Mouse (Mus musculus) cerebellum, adult 9-10 months (tissue): ENCODE measurements around the gene Camkmt.

Experiments used
- DNase-seq: peaks from one replicate; pipeline ENCODE4 v3.0.0; 2022

The Camkmt gene

GRCm38 (mm10) chr17:85469776-85470175, 379.4 kb downstream of the Camkmt start:
- DNase-seq: no peak

GRCm38 (mm10) chr17:85472687-85473202, 382.4 kb downstream of the Camkmt start:
- no peak for DNase-seq

DNA sequence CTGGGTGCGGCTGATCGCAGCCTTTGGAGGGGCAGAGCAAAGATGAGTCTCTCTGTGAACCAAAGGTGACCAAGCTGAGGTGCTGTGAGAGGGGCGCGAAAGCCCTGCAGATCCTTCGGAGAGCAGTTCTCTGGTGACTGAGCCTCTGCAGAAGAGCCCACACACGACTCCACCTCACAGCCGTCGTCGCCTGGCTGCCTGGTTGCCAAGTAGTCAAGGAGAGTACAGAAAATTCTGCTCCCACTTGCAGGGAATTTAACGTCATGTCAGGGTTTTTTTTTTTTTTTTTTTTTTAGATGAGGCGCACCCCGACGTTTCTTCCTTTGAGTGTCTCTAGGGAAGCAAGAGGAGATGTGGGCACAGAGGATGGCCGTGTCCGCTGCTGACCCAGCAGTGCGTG, 382.9 kb downstream of the Camkmt start:
- no peak for DNase-seq

DNA sequence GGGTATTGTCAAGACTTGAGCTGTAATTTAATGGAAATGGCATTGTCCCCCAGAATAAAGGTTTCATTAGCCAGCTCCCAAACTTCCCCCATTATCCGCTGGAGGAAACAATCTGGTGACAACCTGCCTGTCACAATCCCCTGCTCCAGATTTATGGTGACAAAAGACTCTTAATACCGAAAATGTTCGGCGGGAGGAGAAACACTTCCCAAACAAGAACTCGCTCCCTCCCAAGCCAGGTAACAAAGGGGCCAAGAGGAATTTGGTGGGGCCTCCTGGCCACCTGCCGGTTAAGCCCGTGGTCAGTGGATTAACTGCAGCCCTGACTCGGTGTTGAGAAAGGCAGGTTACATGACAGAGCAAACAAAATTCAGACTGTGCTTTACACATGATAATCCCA, 383.5 kb downstream of the Camkmt start:
- no peak for DNase-seq

- no peak for DNase-seq
These were observed 390.9 kb downstream of the Camkmt start for GRCm38 (mm10) chr17:85481241-85481640.

GRCm38 (mm10) chr17:85483086-85483485, 392.7 kb downstream of the Camkmt start:
- no peak for DNase-seq

- DNase-seq: no peak
These were observed 393.7 kb downstream of the Camkmt start for GRCm38 (mm10) chr17:85484015-85484414.

DNA sequence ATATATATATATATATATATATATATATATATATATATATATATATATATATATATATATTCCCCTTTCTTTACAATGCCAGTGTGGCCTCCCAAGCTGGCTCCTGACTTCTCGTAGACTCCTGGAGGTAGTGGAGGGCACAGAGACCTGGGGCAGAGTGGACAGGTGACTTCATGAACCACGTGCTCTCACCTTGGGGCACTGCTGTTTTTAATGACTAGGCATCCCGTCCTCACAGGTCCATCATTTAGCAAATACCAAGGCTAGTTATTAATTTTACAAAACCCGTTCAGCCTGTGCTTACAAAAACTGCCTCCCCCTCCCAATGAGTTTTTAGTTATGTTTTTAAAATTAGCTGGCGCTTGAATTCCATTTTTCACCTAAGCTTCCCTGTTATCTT, 394.2 kb downstream of the Camkmt start:
- DNase-seq: no peak

DNA sequence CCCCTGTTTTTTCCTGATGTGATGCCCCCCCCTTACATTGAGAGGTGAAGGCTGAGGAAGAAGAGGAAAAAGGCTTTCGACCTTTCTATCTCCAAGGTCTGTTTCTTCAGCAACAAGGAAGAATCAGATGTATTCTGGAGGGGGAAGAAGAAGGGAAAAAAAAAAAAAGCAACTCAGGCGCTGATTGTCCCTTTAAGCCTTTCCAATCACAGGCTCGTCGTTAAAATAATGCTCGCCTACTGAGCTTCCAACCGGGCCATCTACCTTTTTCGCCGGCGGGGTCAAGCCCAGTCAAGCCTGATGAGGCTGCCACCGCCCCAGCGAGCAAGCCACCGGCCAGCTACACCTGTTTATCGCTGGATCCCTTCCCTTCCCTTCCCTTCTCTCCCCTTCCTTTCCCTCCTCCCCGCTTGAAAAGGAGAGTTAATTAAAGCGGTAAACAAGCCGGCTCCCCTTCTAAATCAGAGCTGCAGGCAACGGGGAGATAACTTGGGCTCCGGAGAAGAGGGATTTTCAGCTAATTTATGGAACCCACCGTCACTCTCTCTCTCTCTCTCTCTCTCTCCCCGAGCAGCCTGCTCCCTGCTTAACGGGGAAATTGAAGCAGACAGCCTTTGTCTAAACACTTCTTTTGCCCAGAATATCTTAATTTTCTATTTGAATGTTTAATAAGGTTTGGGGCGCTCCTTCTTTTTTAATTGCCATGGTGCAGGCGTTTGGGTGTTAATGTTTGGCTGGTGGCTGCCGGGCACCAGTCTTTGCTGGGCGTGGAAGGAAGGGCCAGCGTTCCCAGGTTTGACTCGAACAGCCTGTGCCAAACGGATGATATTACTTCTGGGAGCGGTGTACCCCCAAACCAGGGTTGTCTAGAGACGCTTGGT, 395.0 kb downstream of the Camkmt start:
- no peak for DNase-seq

- no peak for DNase-seq
These were observed 395.7 kb downstream of the Camkmt start for GRCm38 (mm10) chr17:85485946-85486533.

- no peak for DNase-seq
These were observed 396.5 kb downstream of the Camkmt start for GRCm38 (mm10) chr17:85486585-85487480.

DNA sequence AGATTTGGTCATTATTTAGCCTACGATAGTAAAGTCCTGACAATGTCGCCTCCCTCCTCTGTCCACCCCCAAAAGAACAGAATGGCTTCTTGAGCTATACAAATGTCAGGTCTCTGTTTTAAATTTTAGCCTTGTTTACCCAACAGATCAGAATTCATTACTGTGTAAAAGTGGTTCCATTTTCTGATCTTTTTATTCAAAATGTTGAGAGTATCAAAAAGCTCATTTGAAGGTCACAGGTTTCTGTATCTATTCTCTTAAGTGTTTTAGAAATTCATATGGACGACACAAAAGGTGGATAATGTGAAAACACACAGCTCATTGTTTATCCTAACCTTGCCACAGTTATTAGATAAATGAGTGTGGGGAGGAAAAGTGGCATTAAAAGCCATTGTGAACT, 397.2 kb downstream of the Camkmt start:
- no peak for DNase-seq

DNA sequence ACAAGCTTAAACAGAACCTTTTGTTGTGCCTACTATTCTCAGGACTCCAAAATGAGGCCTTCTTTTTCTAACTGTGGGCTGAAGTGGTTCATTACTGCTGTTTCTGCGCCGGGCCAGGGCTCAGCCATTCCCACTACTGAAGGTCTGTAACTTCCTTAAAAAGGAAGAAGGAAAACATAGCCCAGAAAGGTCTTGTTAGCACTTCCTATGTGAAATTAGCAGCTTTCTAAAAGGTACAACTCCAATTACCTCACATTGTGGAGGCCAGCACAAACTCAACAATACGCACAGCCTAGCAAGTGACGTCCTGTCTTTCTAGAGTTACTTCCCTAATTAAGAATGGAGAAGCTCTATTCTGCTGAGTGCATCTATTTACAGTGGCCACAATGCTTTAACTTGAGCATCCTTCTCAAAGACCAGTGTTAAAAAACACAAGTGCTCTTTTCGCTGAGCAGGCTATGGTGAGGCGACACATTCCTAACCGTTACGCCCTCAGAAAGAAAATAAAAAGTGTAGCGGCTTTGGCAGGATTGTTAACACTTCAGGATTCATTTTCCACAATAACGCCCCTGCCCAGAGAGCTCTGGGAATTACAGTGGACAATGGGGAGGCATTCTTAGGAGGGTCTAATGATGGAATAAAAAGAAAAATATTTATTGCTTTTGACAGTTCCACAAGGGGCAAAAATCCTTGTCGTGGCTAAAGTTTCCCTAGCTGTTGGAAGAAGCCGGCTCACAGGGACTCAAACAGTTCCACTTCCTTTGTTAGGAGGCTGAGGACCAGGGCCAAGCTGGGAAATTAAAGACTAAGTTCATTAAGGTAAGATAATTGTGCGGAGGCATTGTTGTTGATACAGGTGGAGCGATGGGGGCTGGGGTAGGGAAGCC, 398.5 kb downstream of the Camkmt start:
- no peak for DNase-seq

GRCm38 (mm10) chr17:85489488-85489980, 399.2 kb downstream of the Camkmt start:
- DNase-seq: no peak

GRCm38 (mm10) chr17:85491491-85491890, 401.1 kb downstream of the Camkmt start:
- DNase-seq: no peak

- no peak for DNase-seq
These were observed 403.2 kb downstream of the Camkmt start for GRCm38 (mm10) chr17:85493521-85493920.

- DNase-seq: no peak
These were observed 404.8 kb downstream of the Camkmt start for GRCm38 (mm10) chr17:85495012-85495754.

GRCm38 (mm10) chr17:85495871-85496270, 405.5 kb downstream of the Camkmt start:
- DNase-seq: no peak

GRCm38 (mm10) chr17:85504888-85505287, 414.5 kb downstream of the Camkmt start:
- DNase-seq: no peak

GRCm38 (mm10) chr17:85506206-85507088, 416.1 kb downstream of the Camkmt start:
- no peak for DNase-seq
